Mouse (Mus musculus) G1E (cell line): Measurements from ENCODE around the gene Rbms3. TPM values are rescaled to one million over a fixed set of nuclear protein-coding genes. Genes with fewer than 3 reads are reported as not detected.

Source experiments
- ATAC-seq: 2 replicates; pipeline ENCODE4 v1.8.0; 2016; ENCODE audit warnings: mild to moderate bottlenecking; ENCODE audit not compliant: insufficient number of reproducible peaks, poor library complexity, low FRiP score, severe bottlenecking; ENCODE audit errors: extremely low read depth
- DNase-seq: peaks from one replicate; pipeline ENCODE4 v3.0.0; 2012; ENCODE audit warnings: low spot score
- H3K27me3 ChIP-seq: 2 replicates; pipeline ENCODE4 v1.6.1; 2012; ENCODE audit warnings: mild to moderate bottlenecking, low read length, inconsistent platforms; ENCODE audit not compliant: insufficient read depth
- H3K36me3 ChIP-seq: replicated peaks from 2 replicates; pipeline ENCODE3; 2012; ENCODE audit warnings: mild to moderate bottlenecking, inconsistent platforms
- H3K4me1 ChIP-seq: 2 replicates; pipeline ENCODE4 v1.6.1; 2012; ENCODE audit warnings: low read depth, low read length, inconsistent platforms, mixed read lengths; ENCODE audit not compliant: insufficient read depth
- H3K4me3 ChIP-seq: 2 replicates; pipeline ENCODE4 v1.5.1; 2012; ENCODE audit warnings: low read depth, mild to moderate bottlenecking, inconsistent platforms, low read length, moderate library complexity, mixed read lengths
- H3K9me3 ChIP-seq: replicated peaks from 2 replicates; pipeline ENCODE4 v1.6.1; 2012; ENCODE audit warnings: inconsistent platforms
- CTCF ChIP-seq: IDR thresholded peaks from 2 replicates; pipeline ENCODE4 v1.5.1; 2012; ENCODE audit warnings: low read depth, low read length, inconsistent platforms, mixed read lengths
- GATA1 ChIP-seq: IDR thresholded peaks from 2 replicates; pipeline ENCODE4 v1.6.1; 2012; ENCODE audit warnings: borderline replicate concordance, low read length, inconsistent platforms, mixed read lengths
- GATA2 ChIP-seq: IDR thresholded peaks from 2 replicates; pipeline ENCODE4 v1.6.1; 2012; ENCODE audit warnings: low read depth, low read length, inconsistent platforms, borderline replicate concordance
- POLR2AphosphoS5 ChIP-seq: IDR thresholded peaks from 2 replicates; pipeline ENCODE4 v1.6.1; 2012; ENCODE audit warnings: low read depth, low read length, inconsistent platforms; ENCODE audit not compliant: insufficient replicate concordance
- TAL1 ChIP-seq: conservative IDR thresholded peaks from 2 replicates; pipeline ENCODE4 v1.6.1; 2012; ENCODE audit warnings: low read depth, low read length, inconsistent platforms, mixed read lengths
- polyA plus RNA-seq: library from polyadenylated mRNA; stranded (reverse); fragments of >175 nt; gene quantifications from 2 replicates; pipeline ENCODE4 v1.2.3, GENCODE M21; 2012
- total RNA-seq, 2 experiments: library from RNA; stranded (forward) in 1 of 2; stranded (reverse) in 1 of 2; fragments of 200-1000 nt in 1 of 2; fragments of >200 nt in 1 of 2; fragmentation: Nextera tagmentation in 1 of 2; gene quantifications; 2 replicates each; pipeline ENCODE4 v1.2.3; 2014 to 2017

The Rbms3 gene
- total and polyA plus RNA-seq, 3 experiments, result 0.16 TPM; not detected in 2

GRCm38 (mm10) chr9:116613276-116613675 is 1016.4 kb downstream of the Rbms3 start:
- no peak for DNase-seq
- no peaks in the 10 kb centered on the region for H3K27me3 ChIP-seq
- no peaks in the 10 kb centered on the region for H3K4me1 ChIP-seq
- no peak overlapping the region for H3K4me3 ChIP-seq
- TF ChIP-seq GATA1 (no peak), GATA2 (no peak)
- H3K36me3 ChIP-seq, result no peaks in the 10 kb centered on the region
- no peak for ATAC-seq
- H3K9me3 ChIP-seq, result peaks cover 55% of the 10 kb centered on the region

DNA sequence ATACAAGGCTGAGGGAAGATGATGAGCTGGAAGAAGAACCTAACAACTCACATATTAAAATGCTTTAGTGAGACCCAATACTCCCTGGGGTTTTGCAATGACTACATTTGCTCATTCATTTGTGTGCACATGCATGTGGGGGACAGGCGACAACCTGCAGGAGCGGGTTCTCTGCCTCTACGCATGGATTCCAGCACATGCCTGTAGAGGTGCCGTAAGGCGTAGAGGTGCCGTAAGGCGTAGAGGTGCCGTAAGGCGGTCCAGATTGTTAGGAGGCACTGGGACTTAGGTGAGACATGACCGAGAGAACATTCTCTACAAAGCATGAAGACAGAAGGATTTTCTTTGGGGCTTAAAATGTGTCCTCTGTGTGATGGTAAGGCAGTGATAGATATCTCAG is 1033.7 kb downstream of the Rbms3 start:
- Histone ChIP-seq H3K4me3 (no peak overlapping the region), H3K27me3 (no peaks in the 10 kb centered on the region), H3K4me1 (no peaks in the 10 kb centered on the region), H3K36me3 (no peaks in the 10 kb centered on the region), H3K9me3 (peaks cover 33% of the 10 kb centered on the region)
- no peak for TF ChIP-seq CTCF
- TF ChIP-seq GATA2, result no peak
- no peak for TF ChIP-seq GATA1
- no peak for TF ChIP-seq POLR2AphosphoS5
- no peak for TF ChIP-seq TAL1
- DNase-seq (no peak), ATAC-seq (no peak)

DNA sequence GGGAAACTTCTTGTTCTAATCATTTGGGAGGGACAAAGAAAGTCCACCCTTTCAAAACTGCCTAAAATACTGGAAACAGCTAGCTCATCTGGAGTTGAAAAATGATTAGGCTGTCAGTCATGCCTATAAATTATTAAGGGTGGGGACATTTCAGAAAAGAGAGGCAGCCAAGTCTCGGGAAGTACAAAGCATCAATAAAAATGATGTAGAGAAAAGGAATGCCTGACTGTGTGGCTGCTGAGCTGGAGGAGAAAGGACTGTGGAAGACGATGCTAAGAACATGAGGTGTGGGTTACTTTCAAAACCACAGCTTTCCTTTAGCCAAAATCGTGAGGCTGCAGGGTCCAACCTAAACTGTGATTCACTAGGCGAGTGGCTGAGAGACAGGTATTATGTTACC is 1037.2 kb downstream of the Rbms3 start:
- peaks cover 56% of the 10 kb centered on the region for H3K9me3 ChIP-seq
- no peaks in the 10 kb centered on the region for H3K36me3 ChIP-seq
- DNase-seq (no peak), ATAC-seq (no peak)
- H3K27me3 ChIP-seq, result no peaks in the 10 kb centered on the region
- no peak overlapping the region for H3K4me3 ChIP-seq
- TF ChIP-seq POLR2AphosphoS5 (no peak), GATA1 (no peak), GATA2 (no peak), TAL1 (no peak)
- H3K4me1 ChIP-seq, result no peaks in the 10 kb centered on the region

DNA sequence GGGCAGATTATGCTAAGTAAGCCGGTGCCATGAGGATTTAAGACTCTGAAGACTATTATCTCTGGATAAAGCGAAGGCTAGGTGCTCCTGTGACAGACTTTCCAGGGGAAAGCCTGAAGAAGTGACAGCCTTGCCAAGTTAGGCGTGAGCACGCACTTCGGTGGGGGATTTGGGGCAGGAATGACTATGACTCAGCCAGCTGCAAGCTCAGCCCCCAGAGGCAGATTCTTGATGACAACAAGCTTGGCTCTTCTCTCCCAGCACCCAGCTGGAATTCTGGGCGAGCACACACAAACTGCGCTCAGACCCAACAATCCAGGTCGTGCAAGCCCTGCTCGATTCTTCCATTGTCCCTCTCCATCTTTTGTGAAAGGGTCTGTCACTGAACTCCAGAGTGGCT is 1038.6 kb downstream of the Rbms3 start:
- no peaks in the 10 kb centered on the region for H3K4me1 ChIP-seq
- peaks cover 55% of the 10 kb centered on the region for H3K9me3 ChIP-seq
- no peaks in the 10 kb centered on the region for H3K36me3 ChIP-seq
- H3K4me3 ChIP-seq, result no peak overlapping the region
- ATAC-seq (no peak; the same call in 1 of the 2 replicates), DNase-seq (no peak)
- no peaks in the 10 kb centered on the region for H3K27me3 ChIP-seq
- no peak for TF ChIP-seq GATA2

GRCm38 (mm10) chr9:116569680-116570079 is 1060.0 kb downstream of the Rbms3 start:
- no peak for DNase-seq
- H3K27me3 ChIP-seq, result no peaks in the 10 kb centered on the region
- no peaks in the 10 kb centered on the region for H3K4me1 ChIP-seq
- ATAC-seq, result no peak
- H3K9me3 ChIP-seq, result peaks cover 29% of the 10 kb centered on the region
- no peak for TF ChIP-seq POLR2AphosphoS5
- TF ChIP-seq TAL1, result no peak
- TF ChIP-seq GATA2, result no peak
- TF ChIP-seq GATA1, result no peak
- TF ChIP-seq CTCF, result no peak
- no peaks in the 10 kb centered on the region for H3K36me3 ChIP-seq
- no peak overlapping the region for H3K4me3 ChIP-seq

DNA sequence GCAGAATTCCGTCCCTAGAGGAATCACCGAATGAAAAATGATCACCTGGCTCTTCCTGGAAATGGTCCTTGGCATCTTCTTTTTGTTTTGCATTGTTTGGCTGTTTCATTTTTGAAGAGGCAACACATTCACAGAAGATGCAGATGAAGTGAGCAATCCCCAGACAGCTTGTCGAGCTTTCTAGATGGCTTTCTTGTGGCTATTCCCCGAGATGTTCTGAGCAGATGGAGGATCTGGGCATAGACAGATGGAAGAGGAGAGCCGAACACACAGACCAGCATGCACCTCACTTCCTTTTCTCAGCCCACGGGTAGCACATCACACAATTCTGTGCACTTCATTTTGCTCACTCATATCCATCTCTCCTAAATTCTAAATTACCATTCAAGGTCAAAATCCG is 1063.0 kb downstream of the Rbms3 start:
- H3K27me3 ChIP-seq, result no peaks in the 10 kb centered on the region
- H3K9me3 ChIP-seq, result peaks cover 30% of the 10 kb centered on the region
- no peaks in the 10 kb centered on the region for H3K4me1 ChIP-seq
- no peaks in the 10 kb centered on the region for H3K36me3 ChIP-seq
- no peak for DNase-seq
- no peak overlapping the region for H3K4me3 ChIP-seq
- no peak for TF ChIP-seq POLR2AphosphoS5
- no peak for TF ChIP-seq TAL1
- no peak for TF ChIP-seq CTCF
- TF ChIP-seq GATA1, result no peak
- TF ChIP-seq GATA2, result no peak
- no peak for ATAC-seq

GRCm38 (mm10) chr9:116557781-116558180 is 1071.9 kb downstream of the Rbms3 start:
- DNase-seq, result no peak

More at GRCm38 (mm10) chr9:116557781-116558180, 1071.9 kb downstream of the Rbms3 start:
- H3K36me3 ChIP-seq, result no peaks in the 10 kb centered on the region
- H3K4me3 ChIP-seq, result no peak overlapping the region
- no peaks in the 10 kb centered on the region for H3K27me3 ChIP-seq
- H3K4me1 ChIP-seq, result no peaks in the 10 kb centered on the region
- peaks cover 31% of the 10 kb centered on the region for H3K9me3 ChIP-seq
- TF ChIP-seq CTCF (no peak), POLR2AphosphoS5 (no peak), GATA2 (no peak), GATA1 (no peak), TAL1 (no peak)
- ATAC-seq, result no peak
